Mouse (Mus musculus) adrenal gland, postnatal 36 days (tissue): ENCODE results near the gene Ago3. TPM values are rescaled to one million over a fixed set of nuclear protein-coding genes. Genes with fewer than 3 reads are reported as not detected.

Experiments used
- DNase-seq, 2 experiments: peaks; one replicate each; pipeline ENCODE4 v3.0.0; 2021; ENCODE audit warnings: mixed read lengths in 1 of 2
- total RNA-seq, 2 experiments: library from RNA; stranded (reverse); gene quantifications; 2 replicates each; pipeline ENCODE4 v1.2.3; 2021

Gene Ago3
- total RNA-seq, 2 experiments from 2014 or later: 18.4 to 30.4 TPM

GRCm38 (mm10) chr4:126310344-126310743, 119.0 kb downstream of the Ago3 start:
- DNase-seq: no peak

GRCm38 (mm10) chr4:126309922-126310309, 119.4 kb downstream of the Ago3 start:
- peak; percentile 88 to 90 for DNase-seq

GRCm38 (mm10) chr4:126309211-126309921, 120.0 kb downstream of the Ago3 start:
- DNase-seq: peak in 1 of 2 experiments; percentile 43

DNA sequence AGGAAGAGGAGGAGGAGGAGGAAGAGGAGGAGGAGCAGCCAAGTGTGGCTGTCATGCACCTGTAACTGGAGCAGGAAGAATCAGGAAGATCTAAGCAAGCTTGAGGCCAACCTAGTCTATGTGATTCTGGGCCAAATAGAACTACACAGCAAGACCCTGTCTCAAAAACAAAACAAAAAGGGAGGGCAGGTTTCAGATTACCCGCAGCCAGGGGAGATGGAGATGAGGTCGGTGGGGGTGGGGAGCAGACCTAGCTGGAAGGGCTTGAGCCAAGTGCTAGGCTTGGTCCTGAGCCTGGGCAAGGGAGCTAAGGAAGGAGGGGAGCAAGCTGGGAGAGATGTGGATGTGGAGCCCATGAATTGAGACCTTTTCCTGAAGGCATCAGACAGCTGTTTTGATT, 122.5 kb downstream of the Ago3 start:
- no peak for DNase-seq

DNA sequence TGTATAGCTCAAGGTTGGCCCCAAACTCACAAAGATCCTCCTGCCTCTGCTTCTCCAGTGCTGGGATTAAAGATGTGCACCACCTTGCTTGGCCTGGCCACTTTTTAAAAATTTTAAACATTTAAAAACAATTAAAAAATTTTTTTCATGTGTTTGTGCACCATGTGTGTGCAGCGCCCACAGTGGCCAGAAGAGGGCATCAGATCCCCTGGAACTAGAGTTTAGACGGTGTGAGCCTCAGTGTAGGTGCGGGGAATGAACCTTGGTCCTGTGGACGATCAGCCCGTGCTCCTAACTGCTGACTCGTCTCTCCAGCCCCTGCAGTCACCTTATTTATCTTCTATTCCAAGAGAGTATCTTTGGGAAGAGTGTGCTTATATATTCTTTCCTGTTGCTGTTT, 123.3 kb downstream of the Ago3 start:
- DNase-seq: no peak

GRCm38 (mm10) chr4:126305428-126305827, 123.9 kb downstream of the Ago3 start:
- DNase-seq: no peak

- DNase-seq: no peak
These were observed 125.5 kb downstream of the Ago3 start for GRCm38 (mm10) chr4:126303877-126304276.

GRCm38 (mm10) chr4:126301584-126302309, 127.6 kb downstream of the Ago3 start:
- DNase-seq: no peak

DNA sequence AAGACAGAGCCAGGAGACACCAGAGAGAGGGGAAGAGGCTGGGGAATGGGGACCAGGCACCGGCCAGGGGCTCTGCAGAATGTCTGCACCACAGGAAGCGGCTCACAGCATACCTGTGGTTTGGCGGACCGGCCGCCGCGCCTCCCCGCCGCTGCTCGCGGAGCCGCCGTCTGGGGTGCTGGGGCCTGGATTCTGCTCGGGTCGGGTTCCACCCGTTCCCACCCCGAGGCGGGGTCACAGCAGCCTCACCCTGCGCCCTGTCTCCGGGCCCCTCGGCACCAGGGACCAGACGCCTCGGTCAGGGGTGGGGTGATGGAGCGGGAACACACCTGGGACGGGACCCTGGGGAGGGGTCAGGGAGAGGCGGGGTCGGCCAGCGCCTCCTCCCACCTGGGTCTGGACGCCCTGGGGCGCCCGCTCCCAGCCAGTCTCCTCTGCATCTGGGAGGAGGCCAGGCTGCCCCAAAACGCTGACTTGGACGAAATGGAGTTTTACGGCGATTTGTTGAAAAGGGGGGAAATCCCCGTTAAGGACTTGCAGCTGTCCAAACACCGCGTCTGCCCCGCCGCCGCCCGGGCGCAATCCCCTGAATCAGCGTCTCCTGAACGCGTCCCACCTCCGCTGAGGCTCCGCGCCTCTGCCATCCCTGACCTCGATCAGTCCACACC, 128.3 kb downstream of the Ago3 start:
- no peak for DNase-seq

DNA sequence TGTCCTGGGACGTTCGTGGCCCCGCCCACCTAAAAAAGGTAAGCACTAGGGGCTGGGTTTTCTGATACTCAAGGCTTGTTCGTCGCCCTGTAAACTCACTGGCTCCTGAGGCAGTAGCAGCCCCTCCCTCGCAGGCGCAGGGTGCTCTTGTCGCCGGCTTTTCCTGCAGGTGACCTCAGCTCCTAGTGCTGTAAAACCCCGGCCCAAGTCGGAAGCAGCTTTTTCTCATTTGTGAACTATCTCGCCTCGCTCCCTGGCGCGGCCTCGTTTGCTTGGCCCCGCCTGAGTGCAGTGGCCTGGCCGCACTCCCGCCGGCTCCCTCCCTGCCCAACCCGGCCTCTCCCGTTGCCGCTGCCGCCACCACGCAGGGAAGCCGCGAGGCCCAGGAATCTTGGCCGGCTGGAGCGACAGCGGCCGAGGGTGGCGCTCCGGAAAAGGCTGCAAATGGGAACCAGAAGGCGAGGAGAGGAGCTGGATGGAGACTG, 132.7 kb downstream of the Ago3 start:
- DNase-seq: peak; percentile 81 to 85

GRCm38 (mm10) chr4:126295937-126296336, 133.4 kb downstream of the Ago3 start:
- DNase-seq: no peak

- DNase-seq: no peak
These were observed 134.2 kb downstream of the Ago3 start for GRCm38 (mm10) chr4:126295152-126295551.

- DNase-seq: no peak
These were observed 138.2 kb downstream of the Ago3 start for GRCm38 (mm10) chr4:126291196-126291595.

- DNase-seq: no peak
These were observed 139.0 kb downstream of the Ago3 start for GRCm38 (mm10) chr4:126290314-126290713.

- DNase-seq: no peak
These were observed 141.2 kb downstream of the Ago3 start for GRCm38 (mm10) chr4:126288085-126288666.

DNA sequence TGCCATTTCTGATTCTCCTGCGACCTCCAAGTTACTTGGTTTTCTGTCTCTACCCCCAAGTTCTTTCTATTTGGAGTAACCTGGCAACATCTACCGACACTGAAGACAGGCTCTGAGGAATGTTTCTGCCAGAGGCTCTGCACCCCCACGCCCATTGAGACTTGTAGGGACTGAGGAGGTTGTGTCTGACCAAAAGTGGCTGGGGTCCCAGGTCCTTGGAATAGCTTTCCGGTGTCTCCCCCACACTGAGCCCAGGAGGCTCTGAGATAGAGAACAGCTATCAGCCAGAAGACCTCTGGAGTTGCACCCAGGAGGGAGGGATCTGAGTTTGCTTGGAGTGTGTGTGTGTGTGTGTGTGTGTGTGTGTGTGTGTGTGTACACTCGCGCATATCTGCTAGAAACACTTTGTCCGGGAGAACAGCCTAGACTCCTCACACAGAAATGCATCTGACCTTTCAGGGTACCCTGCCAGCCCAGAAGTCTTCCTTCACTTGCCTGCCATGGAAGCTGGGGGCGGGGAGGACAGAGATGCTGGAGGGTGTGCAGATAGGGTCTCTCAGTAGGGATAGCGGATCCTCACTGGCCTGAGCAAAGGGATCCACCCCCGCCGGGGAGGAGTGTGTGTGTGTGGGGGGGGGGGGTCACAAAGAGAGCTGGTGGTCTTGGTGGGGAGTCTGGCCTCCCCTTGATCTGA, 141.9 kb downstream of the Ago3 start:
- DNase-seq: no peak

DNA sequence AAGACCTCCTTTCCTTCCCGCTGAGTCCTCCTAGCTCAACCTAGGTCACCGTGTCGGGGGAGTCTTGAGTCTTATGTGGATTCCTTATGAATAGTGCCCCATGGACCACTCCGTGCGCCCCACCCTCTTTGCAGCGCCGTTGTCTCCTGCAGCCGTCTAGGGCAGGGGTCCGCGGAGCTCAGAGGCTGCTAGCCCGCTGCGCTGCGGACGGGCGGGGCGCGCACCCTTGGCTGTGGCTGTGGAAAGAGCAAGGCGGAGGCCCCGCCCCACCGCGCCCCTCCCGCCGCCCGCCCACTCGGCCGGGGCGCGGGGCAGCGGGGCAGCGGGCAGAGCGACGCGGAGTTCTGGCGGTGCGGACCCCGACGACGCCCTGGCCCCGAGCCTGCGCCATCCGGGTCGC, 142.9 kb downstream of the Ago3 start, which contains the start of gene Col8a2:
Gene Col8a2, plus strand, starts transcription at position 302 of the 400 bp plus-strand sequence.
- DNase-seq: peak; percentile 41 to 55

DNA sequence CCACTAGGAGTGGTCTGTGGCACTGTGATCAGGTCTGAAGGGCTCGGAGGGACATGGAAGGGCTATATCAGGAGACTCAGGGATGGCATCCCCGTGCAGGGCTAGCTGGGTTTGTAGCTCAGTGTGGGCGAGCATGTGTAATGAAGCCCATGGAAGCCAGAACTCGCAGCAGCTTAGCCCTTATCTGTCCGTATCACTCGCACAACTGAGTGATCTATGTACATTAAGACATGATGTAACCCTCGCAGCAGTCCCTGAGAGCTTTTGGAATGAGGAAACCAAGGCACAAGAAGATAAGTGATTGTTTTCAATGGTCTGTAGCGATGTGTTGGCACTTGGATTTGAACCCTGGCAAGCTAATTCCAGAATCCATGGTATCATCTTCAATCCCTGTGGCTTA, 145.8 kb downstream of the Ago3 start:
- no peak for DNase-seq

DNA sequence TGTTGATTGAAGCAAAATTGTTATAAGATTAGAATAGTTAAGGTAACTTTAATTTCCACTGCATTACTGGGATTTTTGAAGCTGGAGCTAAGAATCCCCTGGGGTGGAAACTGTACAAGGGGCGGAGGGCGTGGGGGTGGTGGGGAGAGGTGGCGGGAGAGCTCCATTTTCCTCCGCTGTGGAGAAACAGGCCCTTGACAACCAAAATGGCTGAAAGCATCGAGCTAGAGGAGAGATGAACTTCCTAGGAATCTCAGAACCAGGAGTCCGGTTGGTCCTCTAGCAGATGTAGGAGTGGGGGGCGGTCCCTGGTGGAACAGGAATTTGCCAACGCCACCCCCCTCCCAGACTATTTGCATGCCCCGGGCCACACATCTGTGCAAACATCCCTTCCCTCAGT, 147.7 kb downstream of the Ago3 start:
- no peak for DNase-seq
